Mouse (Mus musculus): Measurements from ENCODE around the gene Olfr960. TPM values are rescaled to one million over a fixed set of nuclear protein-coding genes. Genes with fewer than 3 reads are reported as not detected.

Olfr960 gene
- polyA plus RNA-seq, 1 experiment from 2014 or later, result not detected

DNA sequence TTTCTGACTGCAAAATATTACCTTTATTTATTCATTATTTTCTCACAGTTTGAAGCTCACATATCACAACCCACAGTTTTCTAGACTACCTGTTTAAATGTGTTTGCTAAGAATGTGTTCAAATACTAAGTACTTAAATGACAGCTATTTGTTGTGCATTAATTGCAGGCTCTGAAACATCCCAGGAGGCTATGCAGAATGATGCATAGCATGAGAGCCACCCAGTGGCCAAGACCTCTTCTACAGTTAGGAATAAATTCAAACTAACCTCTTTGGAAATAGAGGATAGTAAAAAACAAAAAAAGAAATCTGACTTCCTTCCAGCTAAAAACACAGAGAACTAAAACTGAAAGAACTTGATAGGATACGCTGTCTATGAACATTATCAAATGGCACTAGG is 9.2 kb upstream of the Olfr960 start:
- DNase-seq (ENCODE audit: low spot score) (no peak), ATAC-seq (replicated peaks; ENCODE audit: low FRiP score) (no peak)
- Histone ChIP-seq H3K9me3 (ENCODE audit: control insufficient read depth, low read length) (no peaks in the 10 kb centered on the region), H3K27ac (ENCODE audit: low read depth, low read length) (no peak overlapping the region), H3K4me1 (replicated peaks; ENCODE audit: control insufficient read depth, insufficient read depth, low read length) (no peaks in the 10 kb centered on the region), H3K4me2 (no peak overlapping the region), H3K4me3 (ENCODE audit: low read depth, low read length) (no peak overlapping the region), H3K27me3 (replicated peaks; ENCODE audit: control insufficient read depth, insufficient read depth, low read length) (no peaks in the 10 kb centered on the region), H3K36me3 (ENCODE audit: control insufficient read depth, insufficient read depth, low read length) (no peaks in the 10 kb centered on the region), H3K9ac (ENCODE audit: low read depth, low read length) (no peak overlapping the region)
- WGBS, result 51% methylated on average over 1 of the region's 1 CpGs

DNA sequence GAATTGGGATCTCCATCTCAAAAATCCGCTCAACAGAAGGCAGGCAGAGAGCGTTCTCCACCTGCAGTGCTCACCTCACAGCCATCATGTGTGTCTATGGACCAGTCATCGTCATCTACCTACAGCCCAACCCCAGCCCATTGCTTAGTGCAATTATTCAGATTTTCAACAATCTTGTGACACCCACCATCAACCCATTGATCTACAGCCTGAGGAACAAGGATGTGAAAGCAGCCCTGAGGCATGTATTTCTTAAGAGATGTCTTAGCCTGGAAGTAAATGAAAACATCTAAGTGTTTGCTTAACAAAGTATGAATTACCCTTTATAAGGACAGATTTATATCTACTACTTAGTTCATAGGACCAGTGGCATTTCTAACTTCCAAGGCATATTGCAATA is 2.6 kb downstream of the Olfr960 start:
- Histone ChIP-seq H3K9me3 (ENCODE audit: control insufficient read depth, low read length) (no peaks in the 10 kb centered on the region), H3K4me3 (ENCODE audit: low read depth, low read length) (no peak overlapping the region), H3K4me1 (replicated peaks; ENCODE audit: control insufficient read depth, insufficient read depth, low read length) (no peaks in the 10 kb centered on the region), H3K36me3 (ENCODE audit: control insufficient read depth, insufficient read depth, low read length) (no peaks in the 10 kb centered on the region), H3K9ac (ENCODE audit: low read depth, low read length) (no peak overlapping the region), H3K27ac (ENCODE audit: low read depth, low read length) (no peak overlapping the region), H3K27me3 (replicated peaks; ENCODE audit: control insufficient read depth, insufficient read depth, low read length) (no peaks in the 10 kb centered on the region), H3K4me2 (no peak overlapping the region)
- no peak for DNase-seq (ENCODE audit: low spot score)
- whole genome bisulfite sequencing, result 84% methylated on average over 3 of the region's 3 CpGs
- no peak for ATAC-seq (replicated peaks; ENCODE audit: low FRiP score)

DNA sequence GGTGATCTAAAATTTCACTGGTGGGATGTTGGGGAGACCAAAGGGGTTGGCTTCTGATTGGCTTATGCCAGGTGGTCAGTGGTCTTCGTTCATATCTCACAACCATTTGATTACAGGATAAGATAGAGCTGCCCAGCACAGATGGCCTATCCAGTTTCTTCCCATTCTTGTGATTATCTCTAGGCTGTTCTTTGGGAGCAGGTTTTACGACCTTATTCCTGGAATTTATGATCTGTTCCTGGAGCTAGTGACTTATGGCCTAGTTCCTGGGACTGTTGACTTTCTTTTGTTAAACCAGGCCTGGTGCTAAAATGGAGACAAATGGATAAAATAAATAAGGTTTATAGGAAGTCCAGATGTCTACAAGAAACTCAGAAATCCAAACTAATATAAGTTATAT is 3.5 kb downstream of the Olfr960 start:
- Histone ChIP-seq H3K36me3 (ENCODE audit: control insufficient read depth, insufficient read depth, low read length) (no peaks in the 10 kb centered on the region), H3K27ac (ENCODE audit: low read depth, low read length) (no peak overlapping the region), H3K27me3 (replicated peaks; ENCODE audit: control insufficient read depth, insufficient read depth, low read length) (no peaks in the 10 kb centered on the region), H3K4me2 (no peak overlapping the region), H3K9me3 (ENCODE audit: control insufficient read depth, low read length) (no peaks in the 10 kb centered on the region), H3K9ac (ENCODE audit: low read depth, low read length) (no peak overlapping the region), H3K4me3 (ENCODE audit: low read depth, low read length) (no peak overlapping the region), H3K4me1 (replicated peaks; ENCODE audit: control insufficient read depth, insufficient read depth, low read length) (no peaks in the 10 kb centered on the region)
- ATAC-seq (replicated peaks; ENCODE audit: low FRiP score), result no peak
- DNase-seq (ENCODE audit: low spot score), result no peak
- WGBS, result 59% methylated on average over 2 of the region's 2 CpGs

DNA sequence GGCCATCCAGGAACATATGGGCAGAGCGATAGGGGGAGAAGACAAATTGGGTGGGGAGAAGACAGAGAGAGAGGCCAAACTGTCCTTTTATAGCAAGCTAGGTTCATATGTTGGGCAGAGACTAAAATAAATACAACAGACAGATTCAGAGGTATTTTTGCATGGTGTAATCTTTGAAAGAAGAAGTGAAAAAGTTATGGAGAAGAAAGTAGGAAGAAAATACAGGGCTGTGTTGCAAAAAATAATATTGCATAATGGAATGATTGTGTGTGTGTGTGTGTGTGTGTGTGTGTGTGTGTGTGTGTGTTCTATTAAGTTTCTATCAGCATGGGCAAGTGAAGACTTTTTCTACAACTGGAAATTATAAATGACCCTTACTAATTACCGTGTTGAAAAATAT is 7.9 kb downstream of the Olfr960 start:
- Histone ChIP-seq H3K27ac (ENCODE audit: low read depth, low read length) (no peak overlapping the region), H3K27me3 (replicated peaks; ENCODE audit: control insufficient read depth, insufficient read depth, low read length) (no peaks in the 10 kb centered on the region), H3K4me3 (ENCODE audit: low read depth, low read length) (no peak overlapping the region), H3K4me1 (replicated peaks; ENCODE audit: control insufficient read depth, insufficient read depth, low read length) (no peaks in the 10 kb centered on the region), H3K36me3 (ENCODE audit: control insufficient read depth, insufficient read depth, low read length) (no peaks in the 10 kb centered on the region), H3K9ac (ENCODE audit: low read depth, low read length) (no peak overlapping the region), H3K4me2 (no peak overlapping the region), H3K9me3 (ENCODE audit: control insufficient read depth, low read length) (no peaks in the 10 kb centered on the region)
- DNase-seq (ENCODE audit: low spot score) (no peak), ATAC-seq (replicated peaks; ENCODE audit: low FRiP score) (no peak)
- WGBS, result 71% methylated on average over 2 of the region's 2 CpGs

DNA sequence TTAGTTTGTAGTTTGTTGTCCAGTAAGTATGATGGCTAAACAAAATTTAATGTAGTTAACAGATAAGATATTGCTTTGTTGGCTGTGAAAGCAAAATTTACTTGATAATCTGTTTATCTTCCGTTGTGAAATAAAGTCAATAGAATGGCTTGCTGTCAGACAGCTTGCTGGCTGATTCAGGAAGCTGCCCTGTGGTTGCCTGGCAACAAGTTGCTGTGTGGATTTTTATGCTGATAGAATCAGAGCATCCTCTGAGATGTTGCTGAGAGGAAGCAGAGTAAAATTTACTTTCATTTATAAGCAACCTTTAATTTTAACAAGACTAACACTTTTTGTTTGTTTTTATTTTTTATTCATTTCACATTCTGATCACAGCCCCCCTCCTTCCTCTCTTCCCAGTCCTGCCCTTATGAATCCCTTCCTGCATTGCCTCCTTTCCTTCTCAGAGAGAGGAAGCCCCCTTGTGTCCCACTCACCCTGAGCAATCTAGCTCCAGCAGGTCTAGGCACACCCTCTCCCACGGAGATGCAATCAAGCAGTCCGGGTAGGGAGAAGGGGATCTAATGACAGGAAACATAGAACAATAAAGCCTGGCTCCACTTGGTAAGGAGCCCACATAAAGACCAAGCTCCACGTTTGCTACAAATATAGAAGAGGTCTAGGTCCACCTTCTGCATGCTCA is 12.9 kb downstream of the Olfr960 start:
- H3K9me3 ChIP-seq (ENCODE audit: control insufficient read depth, low read length), result no peaks in the 10 kb centered on the region
- H3K4me1 ChIP-seq (replicated peaks; ENCODE audit: control insufficient read depth, insufficient read depth, low read length), result no peaks in the 10 kb centered on the region
- no peak overlapping the region for H3K27ac ChIP-seq (ENCODE audit: low read depth, low read length)
- no peak for ATAC-seq (replicated peaks; ENCODE audit: low FRiP score)
- no peaks in the 10 kb centered on the region for H3K27me3 ChIP-seq (replicated peaks; ENCODE audit: control insufficient read depth, insufficient read depth, low read length)
- no peak overlapping the region for H3K4me3 ChIP-seq (ENCODE audit: low read depth, low read length)
- H3K36me3 ChIP-seq (ENCODE audit: control insufficient read depth, insufficient read depth, low read length), result no peaks in the 10 kb centered on the region
- H3K4me2 ChIP-seq, result no peak overlapping the region
- no peak overlapping the region for H3K9ac ChIP-seq (ENCODE audit: low read depth, low read length)
- WGBS, result 31% methylated on average over 4 of the region's 4 CpGs
- no peak for DNase-seq (ENCODE audit: low spot score)

DNA sequence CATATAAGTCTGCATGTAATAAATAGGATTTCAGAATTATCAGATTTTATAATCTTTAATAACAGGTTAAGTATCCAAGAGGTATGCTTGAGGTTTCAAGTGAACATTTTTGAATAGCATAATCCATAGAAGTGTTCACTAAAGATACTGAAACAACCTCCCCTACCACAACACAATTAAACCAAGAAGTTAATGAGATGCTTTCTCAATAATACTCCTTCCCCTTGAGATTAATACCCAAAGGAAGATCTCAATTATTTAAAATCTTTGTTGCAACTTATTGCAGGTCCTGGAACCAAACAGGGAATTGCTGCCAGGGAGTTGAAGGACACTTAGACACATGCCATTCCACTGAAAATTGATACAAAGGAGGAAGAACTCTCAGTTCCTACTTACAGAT is 23.6 kb downstream of the Olfr960 start, which contains the start of gene Olfr961:
Gene Olfr961 (plus strand): TSS at position 301 of the 400 bp plus-strand sequence.
- ATAC-seq (replicated peaks; ENCODE audit: low FRiP score), result no peak
- Histone ChIP-seq H3K9ac (ENCODE audit: low read depth, low read length) (no peak within 1 kb of the TSS), H3K27me3 (replicated peaks; ENCODE audit: control insufficient read depth, insufficient read depth, low read length) (no peaks in the 10 kb centered on the region), H3K27ac (ENCODE audit: low read depth, low read length) (no peak within 1 kb of the TSS), H3K4me2 (no peak within 1 kb of the TSS), H3K9me3 (ENCODE audit: control insufficient read depth, low read length) (no peaks in the 10 kb centered on the region), H3K36me3 (ENCODE audit: control insufficient read depth, insufficient read depth, low read length) (no peaks in the 10 kb centered on the region), H3K4me3 (ENCODE audit: low read depth, low read length) (no peak within 1 kb of the TSS), H3K4me1 (replicated peaks; ENCODE audit: control insufficient read depth, insufficient read depth, low read length) (no peaks in the 10 kb centered on the region)
- DNase-seq (ENCODE audit: low spot score), result no peak

DNA sequence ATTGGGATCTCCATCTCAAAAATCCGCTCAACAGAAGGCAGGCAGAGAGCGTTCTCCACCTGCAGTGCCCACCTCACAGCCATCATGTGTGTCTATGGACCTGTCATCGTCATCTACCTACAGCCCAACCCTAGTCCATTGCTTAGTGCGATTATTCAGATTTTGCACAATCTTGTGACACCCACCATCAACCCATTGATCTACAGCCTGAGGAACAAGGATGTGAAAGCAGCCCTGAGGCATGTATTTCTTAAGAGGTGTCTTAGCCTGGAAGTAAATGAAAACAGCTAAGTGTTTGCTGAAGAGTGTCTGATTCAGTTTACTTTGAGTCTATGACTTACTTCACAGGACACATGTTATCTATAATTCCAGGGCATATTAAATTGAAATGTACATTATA is 26.2 kb downstream of the Olfr960 start:
- no peaks in the 10 kb centered on the region for H3K27me3 ChIP-seq (replicated peaks; ENCODE audit: control insufficient read depth, insufficient read depth, low read length)
- no peaks in the 10 kb centered on the region for H3K36me3 ChIP-seq (ENCODE audit: control insufficient read depth, insufficient read depth, low read length)
- 83% methylated on average over 4 of the region's 4 CpGs for WGBS
- no peak overlapping the region for H3K9ac ChIP-seq (ENCODE audit: low read depth, low read length)
- no peak overlapping the region for H3K4me2 ChIP-seq
- H3K27ac ChIP-seq (ENCODE audit: low read depth, low read length), result no peak overlapping the region
- no peaks in the 10 kb centered on the region for H3K4me1 ChIP-seq (replicated peaks; ENCODE audit: control insufficient read depth, insufficient read depth, low read length)
- H3K4me3 ChIP-seq (ENCODE audit: low read depth, low read length), result no peak overlapping the region
- no peaks in the 10 kb centered on the region for H3K9me3 ChIP-seq (ENCODE audit: control insufficient read depth, low read length)
- DNase-seq (ENCODE audit: low spot score) (no peak), ATAC-seq (replicated peaks; ENCODE audit: low FRiP score) (no peak)

DNA sequence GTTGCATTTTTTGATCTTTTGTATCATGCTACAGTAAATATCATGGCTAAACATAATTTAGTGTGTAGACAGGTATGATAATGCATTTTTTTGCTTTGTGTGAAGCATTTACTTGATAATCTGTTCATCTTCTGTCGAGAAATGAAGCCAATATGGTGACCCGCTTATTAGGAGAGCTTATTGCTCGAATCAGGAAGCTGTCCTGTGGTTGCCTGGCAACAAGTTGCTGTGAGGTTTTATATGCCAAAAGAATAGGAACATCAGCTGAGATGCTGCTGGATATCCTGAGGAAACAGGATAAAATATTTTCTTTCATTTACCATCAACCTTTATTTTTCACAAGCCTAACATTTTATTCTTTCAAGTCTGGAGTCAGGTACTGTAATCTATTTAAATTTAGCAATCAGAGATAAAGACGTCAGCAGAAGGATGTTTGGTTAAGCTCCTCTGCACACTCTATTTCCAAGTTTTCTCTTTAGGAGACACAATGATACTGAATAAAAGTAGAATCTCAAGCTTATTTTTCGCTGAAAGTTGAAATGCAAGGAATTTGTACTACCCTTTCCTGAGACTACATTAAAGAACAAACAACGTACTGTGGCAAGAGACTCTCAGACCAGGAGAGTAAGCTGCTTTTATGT is 33.7 kb downstream of the Olfr960 start:
- Histone ChIP-seq H3K9ac (ENCODE audit: low read depth, low read length) (no peak overlapping the region), H3K4me1 (replicated peaks; ENCODE audit: control insufficient read depth, insufficient read depth, low read length) (no peaks in the 10 kb centered on the region), H3K36me3 (ENCODE audit: control insufficient read depth, insufficient read depth, low read length) (no peaks in the 10 kb centered on the region), H3K9me3 (ENCODE audit: control insufficient read depth, low read length) (no peaks in the 10 kb centered on the region), H3K4me3 (ENCODE audit: low read depth, low read length) (no peak overlapping the region), H3K27me3 (replicated peaks; ENCODE audit: control insufficient read depth, insufficient read depth, low read length) (no peaks in the 10 kb centered on the region), H3K4me2 (no peak overlapping the region), H3K27ac (ENCODE audit: low read depth, low read length) (no peak overlapping the region)
- 67% methylated on average over 6 of the region's 6 CpGs for WGBS
- DNase-seq (ENCODE audit: low spot score) (no peak), ATAC-seq (replicated peaks; ENCODE audit: low FRiP score) (no peak)

DNA sequence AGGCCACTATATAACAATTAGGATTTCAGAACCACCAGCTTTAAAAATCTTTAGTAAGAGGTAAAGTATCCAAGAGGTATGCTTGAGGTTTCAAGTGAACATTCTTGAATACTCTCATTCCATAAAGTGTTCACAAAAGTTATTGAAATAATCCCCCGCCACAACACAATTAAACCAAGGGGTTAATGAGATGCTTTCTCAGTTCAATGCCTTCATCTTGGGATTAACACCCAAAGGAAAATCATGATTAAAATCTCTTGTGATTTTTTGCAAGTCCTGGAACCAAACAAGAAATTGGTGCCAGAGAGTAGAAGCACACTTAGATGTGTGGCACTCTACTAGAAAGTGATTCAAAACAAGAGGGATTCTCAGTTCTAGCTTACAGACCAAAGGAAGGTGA is 45.7 kb downstream of the Olfr960 start, which contains the start of gene Olfr963:
Gene Olfr963 (plus strand): TSS at position 301 of the 400 bp plus-strand sequence.
- Histone ChIP-seq H3K4me1 (replicated peaks; ENCODE audit: control insufficient read depth, insufficient read depth, low read length) (no peaks in the 10 kb centered on the region), H3K9ac (ENCODE audit: low read depth, low read length) (no peak within 1 kb of the TSS), H3K9me3 (ENCODE audit: control insufficient read depth, low read length) (no peaks in the 10 kb centered on the region; the same call in 1 of the 2 replicates), H3K27ac (ENCODE audit: low read depth, low read length) (no peak within 1 kb of the TSS), H3K4me2 (no peak within 1 kb of the TSS), H3K36me3 (ENCODE audit: control insufficient read depth, insufficient read depth, low read length) (no peaks in the 10 kb centered on the region), H3K27me3 (replicated peaks; ENCODE audit: control insufficient read depth, insufficient read depth, low read length) (no peaks in the 10 kb centered on the region), H3K4me3 (ENCODE audit: low read depth, low read length) (no peak within 1 kb of the TSS)
- 86% methylated on average over 1 of the region's 1 CpGs for WGBS
- ATAC-seq (replicated peaks; ENCODE audit: low FRiP score) (no peak), DNase-seq (ENCODE audit: low spot score) (no peak)
